Mouse (Mus musculus): ENCODE measurements around the gene Lcmt1. TPM values are rescaled to one million over a fixed set of nuclear protein-coding genes. Genes with fewer than 3 reads are reported as not detected.

Lcmt1 gene
- total and polyA plus RNA-seq, 2 experiments, result 9.6 to 15.9 TPM

GRCm38 (mm10) chr7:123366806-123367205, 2.8 kb upstream of the Lcmt1 start:
- Histone ChIP-seq H3K36me3 (ENCODE audit: control insufficient read depth, insufficient read depth, low read length) (no peaks in the 10 kb centered on the region), H3K9ac (ENCODE audit: low read depth, low read length) (no peak overlapping the region), H3K4me3 (ENCODE audit: insufficient read depth, low read depth, low read length) (no peak overlapping the region), H3K4me1 (ENCODE audit: control insufficient read depth, insufficient read depth, low read length) (peaks cover 20% of the 10 kb centered on the region), H3K27ac (replicated peaks; ENCODE audit: insufficient read depth, low read depth, low read length) (no peak overlapping the region), H3K27me3 (ENCODE audit: control insufficient read depth, insufficient read depth, low read length) (no peaks in the 10 kb centered on the region), H3K79me2 (ENCODE audit: control insufficient read depth, insufficient read depth, low read length) (peaks cover 35% of the 10 kb centered on the region)
- 89% methylated on average over 8 of the region's 8 CpGs for WGBS
- no peak for DNase-seq (ENCODE audit: extremely low read depth, low read depth, low spot score)
- no peak for TF ChIP-seq CTCF (IDR thresholded peaks at IDR 0.05; ENCODE audit: low read depth, low read length)
- no peak for TF ChIP-seq POLR2A (IDR thresholded peaks at IDR 0.05; ENCODE audit: extremely low read depth, insufficient read depth, low read length)

- peaks cover 35% of the 10 kb centered on the region for H3K79me2 ChIP-seq (ENCODE audit: control insufficient read depth, insufficient read depth, low read length)
- peak; percentile 29 for DNase-seq (ENCODE audit: extremely low read depth, low read depth, low spot score)
- H3K27me3 ChIP-seq (ENCODE audit: control insufficient read depth, insufficient read depth, low read length), result no peaks in the 10 kb centered on the region
- no peak overlapping the region for H3K27ac ChIP-seq (replicated peaks; ENCODE audit: insufficient read depth, low read depth, low read length)
- TF ChIP-seq CTCF (IDR thresholded peaks at IDR 0.05; ENCODE audit: low read depth, low read length) (no peak), POLR2A (IDR thresholded peaks at IDR 0.05; ENCODE audit: extremely low read depth, insufficient read depth, low read length) (no peak)
- peaks cover 20% of the 10 kb centered on the region for H3K4me1 ChIP-seq (ENCODE audit: control insufficient read depth, insufficient read depth, low read length)
- no peaks in the 10 kb centered on the region for H3K36me3 ChIP-seq (ENCODE audit: control insufficient read depth, insufficient read depth, low read length)
- WGBS, result 73% methylated on average over 16 of the region's 16 CpGs
- no peak overlapping the region for H3K9ac ChIP-seq (ENCODE audit: low read depth, low read length)
- no peak overlapping the region; the same call in 1 of the 2 replicates for H3K4me3 ChIP-seq (ENCODE audit: insufficient read depth, low read depth, low read length)
These were observed 2.1 kb upstream of the Lcmt1 start for GRCm38 (mm10) chr7:123367218-123368150.

- H3K9ac ChIP-seq (ENCODE audit: low read depth, low read length), result no peak overlapping the region
- H3K27ac ChIP-seq (replicated peaks; ENCODE audit: insufficient read depth, low read depth, low read length), result no peak overlapping the region
- TF ChIP-seq CTCF (IDR thresholded peaks at IDR 0.05; ENCODE audit: low read depth, low read length), result no peak
- TF ChIP-seq POLR2A (IDR thresholded peaks at IDR 0.05; ENCODE audit: extremely low read depth, insufficient read depth, low read length), result no peak
- no peaks in the 10 kb centered on the region for H3K27me3 ChIP-seq (ENCODE audit: control insufficient read depth, insufficient read depth, low read length)
- no peaks in the 10 kb centered on the region for H3K36me3 ChIP-seq (ENCODE audit: control insufficient read depth, insufficient read depth, low read length)
- DNase-seq (ENCODE audit: extremely low read depth, low read depth, low spot score), result no peak
- H3K4me1 ChIP-seq (ENCODE audit: control insufficient read depth, insufficient read depth, low read length), result peaks cover 20% of the 10 kb centered on the region
- H3K4me3 ChIP-seq (ENCODE audit: insufficient read depth, low read depth, low read length), result no peak overlapping the region
- peaks cover 33% of the 10 kb centered on the region for H3K79me2 ChIP-seq (ENCODE audit: control insufficient read depth, insufficient read depth, low read length)
- 44% methylated on average over 2 of the region's 2 CpGs for WGBS
These were observed 1.4 kb upstream of the Lcmt1 start for GRCm38 (mm10) chr7:123368187-123368586.

GRCm38 (mm10) chr7:123368778-123369746, 522 bp upstream of the Lcmt1 start:
- H3K9ac ChIP-seq (ENCODE audit: low read depth, low read length), result peak overlapping the region; percentile 85
- peak overlapping the region; percentile 4 for H3K27ac ChIP-seq (replicated peaks; ENCODE audit: insufficient read depth, low read depth, low read length)
- H3K36me3 ChIP-seq (ENCODE audit: control insufficient read depth, insufficient read depth, low read length), result no peaks in the 10 kb centered on the region
- peaks cover 20% of the 10 kb centered on the region for H3K4me1 ChIP-seq (ENCODE audit: control insufficient read depth, insufficient read depth, low read length)
- H3K4me3 ChIP-seq (ENCODE audit: insufficient read depth, low read depth, low read length), result peak overlapping the region; percentile 80
- 3% methylated on average over 47 of the region's 51 CpGs for WGBS
- no peaks in the 10 kb centered on the region for H3K27me3 ChIP-seq (ENCODE audit: control insufficient read depth, insufficient read depth, low read length)
- H3K79me2 ChIP-seq (ENCODE audit: control insufficient read depth, insufficient read depth, low read length), result peaks cover 32% of the 10 kb centered on the region
- DNase-seq (ENCODE audit: extremely low read depth, low read depth, low spot score), result peak; percentile 33
- no peak for TF ChIP-seq CTCF (IDR thresholded peaks at IDR 0.05; ENCODE audit: low read depth, low read length)
- TF ChIP-seq POLR2A (IDR thresholded peaks at IDR 0.05; ENCODE audit: extremely low read depth, insufficient read depth, low read length), result no peak

GRCm38 (mm10) chr7:123370700-123371099, 1.1 kb downstream of the Lcmt1 start:
- Histone ChIP-seq H3K36me3 (ENCODE audit: control insufficient read depth, insufficient read depth, low read length) (no peaks in the 10 kb centered on the region), H3K4me3 (ENCODE audit: insufficient read depth, low read depth, low read length) (peak overlapping the region; percentile 80), H3K79me2 (ENCODE audit: control insufficient read depth, insufficient read depth, low read length) (peaks cover 17% of the 10 kb centered on the region; the same call in 1 of the 2 replicates), H3K4me1 (ENCODE audit: control insufficient read depth, insufficient read depth, low read length) (peaks cover 18% of the 10 kb centered on the region; the same call in 1 of the 2 replicates), H3K9ac (ENCODE audit: low read depth, low read length) (peak overlapping the region; percentile 87), H3K27ac (replicated peaks; ENCODE audit: insufficient read depth, low read depth, low read length) (no peak overlapping the region; the same call in 1 of the 2 replicates), H3K27me3 (ENCODE audit: control insufficient read depth, insufficient read depth, low read length) (no peaks in the 10 kb centered on the region)
- 70% methylated on average over 9 of the region's 9 CpGs for WGBS
- no peak for TF ChIP-seq POLR2A (IDR thresholded peaks at IDR 0.05; ENCODE audit: extremely low read depth, insufficient read depth, low read length)
- TF ChIP-seq CTCF (IDR thresholded peaks at IDR 0.05; ENCODE audit: low read depth, low read length), result no peak
- no peak for DNase-seq (ENCODE audit: extremely low read depth, low read depth, low spot score)
